Mouse (Mus musculus) liver, embryonic 11.5 days (tissue): ENCODE results near the gene Lzts2. TPM values are rescaled to one million over a fixed set of nuclear protein-coding genes. Genes with fewer than 3 reads are reported as not detected.

Experiments used
- ATAC-seq: fragments of 200-750 bp; cut with Nextera tagmentation; replicated peaks from 2 replicates; pipeline ENCODE4 v1.8.0; 2017; ENCODE audit warnings: moderate number of reproducible peaks, mild to moderate bottlenecking, moderate TSS enrichment, moderate library complexity; ENCODE audit not compliant: low FRiP score
- DNase-seq: peaks from one replicate; pipeline ENCODE4 v3.0.0-alpha.2; 2017; ENCODE audit warnings: low spot score
- H3K27ac ChIP-seq: fragments of 300-500 bp; sonication (generic); 2 replicates; pipeline ENCODE4 v1.5.1; 2014; ENCODE audit warnings: mild to moderate bottlenecking, low read depth, low read length, control low read depth
- H3K27me3 ChIP-seq: fragments of 300-500 bp; sonication (generic); replicated peaks from 2 replicates; pipeline ENCODE4 v1.6.1; 2014; ENCODE audit warnings: low read length, mixed read lengths; ENCODE audit not compliant: control insufficient read depth, insufficient read depth
- H3K36me3 ChIP-seq: fragments of 300-500 bp; sonication (generic); 2 replicates; pipeline ENCODE4 v1.6.1; 2014; ENCODE audit warnings: mild to moderate bottlenecking, low read length, moderate library complexity, mixed read lengths; ENCODE audit not compliant: control insufficient read depth, insufficient read depth
- H3K4me1 ChIP-seq: fragments of 300-500 bp; sonication (generic); replicated peaks from 2 replicates; pipeline ENCODE4 v1.6.1; 2014; ENCODE audit warnings: low read length, mixed read lengths; ENCODE audit not compliant: control insufficient read depth, insufficient read depth
- H3K4me2 ChIP-seq: fragments of 300-500 bp; sonication (generic); 2 replicates; pipeline ENCODE4 v1.6.1; 2014; ENCODE audit warnings: mild to moderate bottlenecking, control low read depth, moderate library complexity
- H3K4me3 ChIP-seq: fragments of 300-500 bp; sonication (generic); 2 replicates; pipeline ENCODE4 v1.5.1; 2014; ENCODE audit warnings: low read depth, low read length, control low read depth
- H3K9ac ChIP-seq: fragments of 300-500 bp; sonication (generic); 2 replicates; pipeline ENCODE4 v1.6.1; 2014; ENCODE audit warnings: low read depth, low read length, control low read depth
- H3K9me3 ChIP-seq: fragments of 300-500 bp; sonication (generic); 2 replicates; pipeline ENCODE4 v1.6.1; 2016; ENCODE audit warnings: low read length, inconsistent platforms, mixed read lengths; ENCODE audit not compliant: control insufficient read depth
- WGBS: fragments of 180-500 bp; shearing (Covaris S2); extraction: QIAGEN DNeasy Blood & Tissue Kit; methylation state at CpG from one replicate; pipeline ENCODE4 v1.1.7; 2014; 5-methylcytosine and 5-hydroxymethylcytosine counted together
- polyA plus RNA-seq: library from polyadenylated mRNA; unstranded; fragments of >200 nt; fragmentation: Nextera tagmentation; extraction: Ambion mirVana; gene quantifications from 2 replicates; pipeline ENCODE4 v1.2.1, GENCODE M21; 2014

Lzts2 gene
- polyA plus RNA-seq, 1 experiment from 2014 or later: 31.4 TPM

DNA sequence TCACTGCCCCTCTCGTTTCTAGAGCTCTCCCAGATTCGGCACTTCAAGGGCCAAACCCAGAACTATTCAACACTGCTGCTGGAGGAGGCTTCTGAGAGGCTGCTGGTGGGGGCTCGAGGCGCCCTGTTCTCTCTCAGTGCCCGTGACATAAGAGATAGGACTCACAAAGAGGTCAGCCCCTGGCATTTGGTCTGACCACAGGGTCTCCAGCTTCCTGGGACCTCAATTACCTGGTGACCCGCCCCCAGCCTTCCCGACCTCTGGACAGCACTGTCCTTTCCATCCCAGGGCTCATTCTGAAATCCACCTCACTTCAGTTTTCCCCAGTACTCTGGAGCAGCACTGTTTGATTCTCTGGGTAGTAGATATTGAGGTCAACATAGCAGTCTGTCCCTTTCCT is 21.5 kb upstream of the Lzts2 start:
- no peak overlapping the region for H3K4me3 ChIP-seq
- H3K27ac ChIP-seq: no peak overlapping the region

DNA sequence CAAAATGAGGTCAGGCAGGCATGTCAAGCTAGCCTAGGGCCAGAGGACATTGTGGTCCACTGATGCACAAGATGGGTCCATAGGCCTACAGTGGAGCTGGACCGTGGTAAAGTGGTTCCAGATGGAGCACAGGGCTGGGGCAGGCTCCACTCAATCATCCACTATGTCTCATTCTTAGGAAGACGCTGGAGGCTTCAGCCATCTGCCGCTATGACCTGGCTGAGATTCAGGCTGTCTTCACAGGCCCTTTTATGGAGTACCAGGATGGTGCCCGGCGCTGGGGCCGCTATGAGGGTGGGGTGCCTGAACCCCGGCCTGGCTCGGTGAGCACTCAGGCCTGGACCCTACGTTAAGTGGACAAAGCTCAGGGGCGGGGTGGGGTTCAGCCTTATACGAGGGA is 16.4 kb upstream of the Lzts2 start:
- Histone ChIP-seq H3K4me3 (no peak overlapping the region), H3K27ac (no peak overlapping the region), H3K4me2 (no peak overlapping the region), H3K27me3 (no peaks in the 10 kb centered on the region), H3K9me3 (no peaks in the 10 kb centered on the region), H3K9ac (no peak overlapping the region), H3K36me3 (peaks cover 8% of the 10 kb centered on the region; the same call in 1 of the 2 replicates), H3K4me1 (peaks cover 3% of the 10 kb centered on the region; the same call in 1 of the 2 replicates)
- 83% methylated on average over 11 of the region's 11 CpGs for WGBS
- DNase-seq (no peak), ATAC-seq (no peak)

More for the DNA sequence above, 21.5 kb upstream of the Lzts2 start:
- 49% methylated on average over 7 of the region's 7 CpGs for WGBS
- Histone ChIP-seq H3K4me1 (peaks cover 13% of the 10 kb centered on the region), H3K9ac (no peak overlapping the region), H3K4me2 (no peak overlapping the region), H3K27me3 (peaks cover 19% of the 10 kb centered on the region), H3K36me3 (no peaks in the 10 kb centered on the region; the same call in 1 of the 2 replicates), H3K9me3 (no peaks in the 10 kb centered on the region)
- ATAC-seq: no peak
- DNase-seq: no peak

DNA sequence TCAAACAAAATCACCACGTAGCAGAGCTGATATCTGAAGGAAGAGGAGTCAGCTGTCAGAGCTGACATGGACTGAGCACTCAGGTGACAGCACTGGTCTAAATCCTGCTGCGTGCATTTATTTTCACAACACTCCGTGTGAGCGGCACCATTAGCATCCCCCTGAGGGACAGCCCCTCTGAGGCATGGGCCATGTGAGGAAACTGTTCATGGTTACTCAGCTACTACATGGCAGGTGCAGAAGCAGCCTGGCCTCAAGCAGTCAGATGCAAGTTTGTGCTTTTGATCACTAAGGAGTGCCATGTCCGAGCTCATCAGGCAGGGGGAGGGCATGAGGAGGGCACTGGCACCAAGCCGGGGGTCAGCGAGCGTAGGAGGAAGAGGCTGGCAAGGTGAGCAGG is 14.6 kb upstream of the Lzts2 start:
- peaks cover 14% of the 10 kb centered on the region; the same call in 1 of the 2 replicates for H3K36me3 ChIP-seq
- no peak for ATAC-seq
- peaks cover 3% of the 10 kb centered on the region; the same call in 1 of the 2 replicates for H3K4me1 ChIP-seq
- no peak overlapping the region for H3K27ac ChIP-seq
- H3K9ac ChIP-seq: no peak overlapping the region
- H3K4me2 ChIP-seq: no peak overlapping the region
- no peaks in the 10 kb centered on the region for H3K9me3 ChIP-seq
- H3K27me3 ChIP-seq: no peaks in the 10 kb centered on the region
- DNase-seq: no peak
- no peak overlapping the region for H3K4me3 ChIP-seq
- WGBS: 84% methylated on average over 8 of the region's 8 CpGs

DNA sequence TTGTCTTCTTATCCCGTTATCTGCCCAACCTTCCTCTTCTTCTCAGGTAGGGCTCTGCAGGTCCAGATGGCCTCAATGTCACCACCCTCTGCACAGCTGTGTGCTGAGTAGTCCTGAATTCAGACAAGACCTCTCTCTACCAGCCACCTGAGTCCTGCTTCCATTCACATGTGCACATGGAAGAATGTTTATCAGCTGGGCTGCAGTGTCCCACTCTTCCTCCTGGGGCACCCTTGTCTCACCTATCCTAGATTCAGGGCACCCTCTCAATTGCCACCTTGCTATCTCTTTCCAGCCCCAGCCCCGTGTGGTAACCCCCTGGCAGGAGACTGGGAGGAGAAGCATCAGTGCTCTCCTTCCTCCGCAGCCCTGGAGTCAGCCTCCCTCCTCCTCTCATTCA is 11.9 kb upstream of the Lzts2 start:
- Histone ChIP-seq H3K27me3 (no peaks in the 10 kb centered on the region), H3K4me1 (peaks cover 11% of the 10 kb centered on the region), H3K4me3 (no peak overlapping the region), H3K4me2 (no peak overlapping the region), H3K9ac (no peak overlapping the region), H3K9me3 (no peaks in the 10 kb centered on the region), H3K27ac (no peak overlapping the region), H3K36me3 (peaks cover 16% of the 10 kb centered on the region)
- ATAC-seq: no peak
- WGBS: 62% methylated on average over 3 of the region's 3 CpGs
- no peak for DNase-seq

DNA sequence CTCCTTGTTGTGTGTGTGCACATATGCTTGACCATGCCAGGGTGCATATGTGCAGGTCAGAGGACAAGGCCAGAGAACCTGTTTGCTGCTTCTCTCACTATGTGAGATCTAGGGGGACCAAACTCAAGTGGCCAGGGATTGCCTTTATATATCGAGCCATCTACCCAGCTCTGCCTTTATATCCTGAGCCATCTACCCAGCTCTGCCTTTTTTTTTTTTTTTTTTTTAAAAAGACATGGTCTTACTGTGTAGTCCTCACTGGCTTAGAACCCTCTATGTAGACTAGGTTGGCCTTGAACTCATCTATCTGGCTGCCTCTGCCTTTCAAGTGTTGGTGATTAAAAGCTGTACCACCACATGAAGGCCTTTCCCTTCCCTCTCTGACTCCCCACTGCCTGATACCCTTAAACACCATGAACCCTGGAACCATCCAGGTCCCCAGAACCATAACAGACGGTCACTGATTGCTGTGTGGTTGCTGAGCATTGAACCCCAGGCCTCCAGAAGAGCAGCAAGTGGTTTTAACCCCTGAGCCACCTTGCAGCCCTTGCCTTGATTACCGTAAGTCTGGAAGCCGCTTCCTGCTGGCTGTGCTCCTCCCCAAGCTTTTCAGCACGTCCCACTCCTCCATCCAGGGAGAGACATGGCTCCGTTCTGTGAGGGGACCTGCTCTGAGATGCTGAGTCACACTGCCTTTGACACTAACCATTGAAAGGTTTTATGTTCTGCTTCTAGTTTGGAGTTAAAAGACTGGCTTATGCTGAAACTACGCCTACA is 10.3 kb upstream of the Lzts2 start:
- DNase-seq: no peak
- H3K27ac ChIP-seq: no peak overlapping the region
- peaks cover 27% of the 10 kb centered on the region for H3K36me3 ChIP-seq
- H3K4me1 ChIP-seq: peaks cover 20% of the 10 kb centered on the region
- no peak overlapping the region for H3K4me2 ChIP-seq
- H3K9me3 ChIP-seq: no peaks in the 10 kb centered on the region
- 91% methylated on average over 7 of the region's 7 CpGs for WGBS
- no peaks in the 10 kb centered on the region for H3K27me3 ChIP-seq
- no peak overlapping the region for H3K4me3 ChIP-seq
- ATAC-seq: no peak
- H3K9ac ChIP-seq: no peak overlapping the region

DNA sequence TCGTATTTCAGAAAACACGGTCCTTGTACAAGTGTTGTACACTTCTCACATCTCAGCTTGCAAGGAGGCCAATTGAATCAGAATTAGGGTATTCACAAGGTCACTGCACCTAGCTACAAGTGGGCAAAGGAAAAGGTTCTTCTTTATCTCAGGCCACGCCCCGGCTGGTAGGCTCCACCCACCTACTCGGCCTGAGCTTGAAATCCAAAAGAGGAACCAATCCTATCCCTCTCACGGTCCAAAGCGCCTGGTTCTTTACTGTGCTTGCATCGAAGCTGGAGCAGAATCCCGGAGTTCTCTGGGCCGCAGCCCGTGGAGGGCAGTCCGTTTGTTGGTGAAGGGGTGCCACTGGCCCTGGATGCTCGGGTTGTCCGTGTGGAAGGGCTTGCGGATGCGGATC is 8.8 kb upstream of the Lzts2 start, which contains the start of gene Twnk:
Twnk (plus strand) TSS at position 220 of the 400 bp plus-strand sequence.
- ATAC-seq (peak; percentile 47; the same call in 1 of the 2 replicates), DNase-seq (peak; percentile 76)
- WGBS: 9% methylated on average over 16 of the region's 16 CpGs
- Histone ChIP-seq H3K27ac (peak within 1 kb of the TSS; percentile 63), H3K9me3 (no peaks in the 10 kb centered on the region), H3K36me3 (peaks cover 35% of the 10 kb centered on the region), H3K4me2 (peak within 1 kb of the TSS; percentile 87), H3K4me1 (peaks cover 20% of the 10 kb centered on the region), H3K27me3 (no peaks in the 10 kb centered on the region), H3K9ac (peak within 1 kb of the TSS; percentile 82), H3K4me3 (peak within 1 kb of the TSS; percentile 96)

DNA sequence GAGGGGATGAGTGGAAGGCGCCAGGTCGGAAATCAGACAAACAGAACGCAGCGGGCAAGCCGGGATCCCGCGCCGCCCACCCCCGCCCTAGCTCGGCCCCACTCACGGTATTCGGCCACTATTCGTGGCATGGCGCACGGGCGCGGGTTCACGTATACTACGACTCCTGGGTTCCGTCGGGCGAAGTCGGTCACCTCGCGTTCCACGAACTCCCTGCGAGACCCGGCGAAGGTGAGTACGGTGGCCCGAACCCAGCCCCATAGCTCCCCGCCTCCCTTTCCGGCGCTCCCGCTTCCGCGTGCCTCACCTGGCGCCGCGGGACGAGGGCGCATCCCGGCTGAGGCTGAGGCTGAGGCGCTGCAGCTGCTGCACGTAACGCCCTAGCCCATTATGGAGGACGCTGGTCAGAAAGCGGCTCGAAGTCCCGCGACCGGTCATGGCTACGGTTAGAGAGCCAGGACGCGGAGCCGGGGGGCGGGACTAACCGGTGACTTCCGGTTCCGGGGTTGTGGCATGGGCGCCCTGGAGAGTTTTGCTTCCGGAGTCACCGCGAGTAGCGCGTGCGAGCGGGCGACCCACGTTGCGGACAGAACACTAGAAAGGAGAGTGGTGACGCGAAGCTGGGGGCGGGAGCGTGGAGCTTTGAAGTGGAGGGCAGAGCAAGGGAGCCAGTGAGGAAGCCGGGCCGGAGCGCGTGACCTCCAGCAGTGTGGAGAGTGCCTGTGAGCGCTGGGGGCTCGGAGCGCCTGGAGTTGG is 8.1 kb upstream of the Lzts2 start, which contains the start of gene Mrpl43:
Mrpl43 (minus strand) TSS at position 486 of the 756 bp plus-strand sequence.
- peak; percentile 90 for ATAC-seq
- H3K4me1 ChIP-seq: peaks cover 20% of the 10 kb centered on the region
- H3K27me3 ChIP-seq: no peaks in the 10 kb centered on the region
- under 1% methylated on average over 82 of the region's 82 CpGs for WGBS
- peak; percentile 97 for DNase-seq
- H3K4me2 ChIP-seq: peak within 1 kb of the TSS; percentile 87
- no peaks in the 10 kb centered on the region for H3K9me3 ChIP-seq
- peak within 1 kb of the TSS; percentile 96 for H3K4me3 ChIP-seq
- peak within 1 kb of the TSS; percentile 82 for H3K9ac ChIP-seq
- peaks cover 37% of the 10 kb centered on the region for H3K36me3 ChIP-seq
- H3K27ac ChIP-seq: peak within 1 kb of the TSS; percentile 63

DNA sequence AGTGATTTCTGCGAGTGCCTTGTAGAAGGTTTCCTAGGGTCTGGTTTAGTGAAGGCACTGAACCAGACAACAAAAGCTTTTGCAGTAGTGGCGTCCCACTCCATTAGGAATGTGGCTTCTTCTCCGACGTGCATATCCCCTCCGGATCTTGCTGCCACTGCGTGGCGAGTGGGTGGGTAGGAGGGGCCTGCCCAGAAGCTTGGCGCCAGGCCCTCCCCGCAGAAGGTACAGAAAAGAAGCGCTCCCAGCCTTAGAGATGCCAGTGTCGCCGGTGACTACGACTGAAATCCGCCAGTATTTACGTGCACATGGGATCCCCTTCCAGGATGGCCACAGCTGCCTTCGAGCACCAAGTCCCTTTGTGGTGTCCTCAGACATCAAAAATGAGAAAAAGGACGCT is 7.2 kb upstream of the Lzts2 start:
- Histone ChIP-seq H3K9me3 (no peaks in the 10 kb centered on the region), H3K4me2 (peak overlapping the region; percentile 87), H3K27ac (peak overlapping the region; percentile 55; the same call in 1 of the 2 replicates), H3K4me3 (peak overlapping the region; percentile 96), H3K4me1 (peaks cover 20% of the 10 kb centered on the region), H3K27me3 (no peaks in the 10 kb centered on the region), H3K9ac (peak overlapping the region; percentile 82), H3K36me3 (peaks cover 41% of the 10 kb centered on the region)
- no peak for DNase-seq
- 29% methylated on average over 17 of the region's 17 CpGs for WGBS
- no peak for ATAC-seq
